Mouse (Mus musculus) heart, adult 2 months (tissue): ENCODE measurements at regions not wholly inside any gene's neighbourhood (a gene's known extent, or its start where the extent isn't known, plus 50 kb on each side); places are given as distances from the start of the nearest gene placed in this dataset.

Source experiments
- DNase-seq, 2 experiments: peaks; one replicate each; pipeline ENCODE4 v3.0.0; 2021
- H3K27ac ChIP-seq: fragments of 200-600 bp; 2 replicates; pipeline ENCODE4 v1.8.1; 2022
- H3K27me3 ChIP-seq: fragments of 200-500 bp; 2 replicates; pipeline ENCODE4 v1.6.1; 2012; ENCODE audit warnings: mild to moderate bottlenecking, low read length, inconsistent platforms, mixed read lengths; ENCODE audit not compliant: control insufficient read depth, insufficient read depth
- H3K36me3 ChIP-seq: fragments of 200-500 bp; 2 replicates; pipeline ENCODE4 v1.6.1; 2012; ENCODE audit warnings: low read length, inconsistent platforms; ENCODE audit not compliant: control insufficient read depth, insufficient read depth
- H3K4me1 ChIP-seq: fragments of 200-500 bp; 2 replicates; pipeline ENCODE4 v1.6.1; 2011; ENCODE audit warnings: low read length; ENCODE audit not compliant: control insufficient read depth, insufficient read depth
- H3K4me3 ChIP-seq: fragments of 200-600 bp; 2 replicates; pipeline ENCODE4 v1.8.1; 2022
- H3K79me2 ChIP-seq: fragments of 200-500 bp; replicated peaks from 2 replicates; pipeline ENCODE4 v1.6.1; 2012; ENCODE audit warnings: mild to moderate bottlenecking, inconsistent platforms, low read length, moderate library complexity, mixed read lengths; ENCODE audit not compliant: control insufficient read depth, insufficient read depth
- H3K9ac ChIP-seq: fragments of 200-500 bp; 2 replicates; pipeline ENCODE4 v1.6.1; 2012; ENCODE audit warnings: low read depth, mild to moderate bottlenecking, control low read depth, inconsistent platforms, low read length, mixed read lengths
- CTCF ChIP-seq: fragments of 200-600 bp; IDR thresholded peaks from 2 replicates; pipeline ENCODE4 v1.8.1; 2022; ENCODE audit warnings: antibody characterized with exemption, mild to moderate bottlenecking, moderate library complexity
- EP300 ChIP-seq: fragments of 200-500 bp; IDR thresholded peaks from 2 replicates; pipeline ENCODE4 v1.6.1; 2011; ENCODE audit warnings: low read depth, low read length, control low read depth; ENCODE audit not compliant: insufficient read depth
- POLR2A ChIP-seq: fragments of 200-500 bp; IDR thresholded peaks from 2 replicates; pipeline ENCODE4 v1.6.1; 2011; ENCODE audit warnings: mild to moderate bottlenecking, low read depth, low read length, control low read depth; ENCODE audit not compliant: insufficient read depth
- WGBS: fragments of 180-500 bp; shearing (Covaris S2); methylation state at CpG from one replicate; pipeline ENCODE4 v1.1.7; 2018; 5-methylcytosine and 5-hydroxymethylcytosine counted together
- intact Hi-C: fragments of 180-260 bp; cut with DNase I; formaldehyde crosslinking; loops from one replicate; pipeline ENCODE4 v1.15.1; 2025

- peak overlapping the region; percentile 13; the same call in 1 of the 2 replicates for H3K27ac ChIP-seq
- H3K79me2 ChIP-seq = no peaks in the 10 kb centered on the region
- no peaks in the 10 kb centered on the region for H3K36me3 ChIP-seq
- intact Hi-C loops = no loop called here
- no peak overlapping the region for H3K4me3 ChIP-seq
- TF ChIP-seq EP300 (no peak), CTCF (no peak), POLR2A (no peak)
- peak; percentile 44 to 49 for DNase-seq
- H3K27me3 ChIP-seq = no peaks in the 10 kb centered on the region
- WGBS = 34% methylated on average over 6 of the region's 6 CpGs
- H3K4me1 ChIP-seq = peaks cover 11% of the 10 kb centered on the region
- no peak overlapping the region for H3K9ac ChIP-seq
Observed at GRCm38 (mm10) chr17:47184148-47184547, 173.8 kb upstream of the Ubr2 start.

- WGBS = 34% methylated on average over 6 of the region's 6 CpGs
- Histone ChIP-seq H3K27ac (peak overlapping the region; percentile 61), H3K36me3 (no peaks in the 10 kb centered on the region), H3K27me3 (no peaks in the 10 kb centered on the region), H3K4me1 (peaks cover 11% of the 10 kb centered on the region), H3K79me2 (no peaks in the 10 kb centered on the region), H3K9ac (no peak overlapping the region), H3K4me3 (no peak overlapping the region)
- intact Hi-C loops = no loop called here
- peak; percentile 55 to 67 for DNase-seq
- TF ChIP-seq EP300 (peak; percentile 52; the same call in 1 of the 2 replicates), CTCF (peak; percentile 22; the same call in 1 of the 2 replicates), POLR2A (no peak)
Observed at GRCm38 (mm10) chr17:47182118-47182517, 171.8 kb upstream of the Ubr2 start.

GRCm38 (mm10) chr17:47179410-47179809, 169.1 kb upstream of the Ubr2 start:
- intact Hi-C loops = no loop called here
- H3K4me1 ChIP-seq = peaks cover 12% of the 10 kb centered on the region
- no peak for TF ChIP-seq EP300
- no peak for TF ChIP-seq CTCF
- TF ChIP-seq POLR2A = no peak

GRCm38 (mm10) chr17:47178705-47179104, 168.3 kb upstream of the Ubr2 start:
- Histone ChIP-seq H3K4me3 (no peak overlapping the region), H3K36me3 (no peaks in the 10 kb centered on the region), H3K4me1 (peaks cover 12% of the 10 kb centered on the region), H3K27me3 (no peaks in the 10 kb centered on the region), H3K9ac (no peak overlapping the region), H3K79me2 (no peaks in the 10 kb centered on the region), H3K27ac (no peak overlapping the region)
- no peak for DNase-seq
- TF ChIP-seq EP300 (no peak), POLR2A (no peak), CTCF (no peak)
- WGBS = 68% methylated on average over 5 of the region's 5 CpGs
- intact Hi-C loops = no loop called here

More at GRCm38 (mm10) chr17:47179410-47179809, 169.1 kb upstream of the Ubr2 start:
- no peak for DNase-seq
- H3K27me3 ChIP-seq = no peaks in the 10 kb centered on the region
- no peak overlapping the region for H3K27ac ChIP-seq
- H3K36me3 ChIP-seq = no peaks in the 10 kb centered on the region
- H3K79me2 ChIP-seq = no peaks in the 10 kb centered on the region
- 43% methylated on average over 5 of the region's 5 CpGs for WGBS
- no peak overlapping the region for H3K9ac ChIP-seq
- H3K4me3 ChIP-seq = no peak overlapping the region

GRCm38 (mm10) chr17:47177671-47178246, 167.4 kb upstream of the Ubr2 start:
- Histone ChIP-seq H3K4me1 (peaks cover 12% of the 10 kb centered on the region), H3K36me3 (no peaks in the 10 kb centered on the region), H3K9ac (no peak overlapping the region), H3K27ac (no peak overlapping the region), H3K79me2 (no peaks in the 10 kb centered on the region), H3K27me3 (no peaks in the 10 kb centered on the region), H3K4me3 (no peak overlapping the region)
- WGBS = 82% methylated on average over 8 of the region's 8 CpGs
- no peak for DNase-seq
- TF ChIP-seq POLR2A = no peak
- TF ChIP-seq CTCF = no peak
- no peak for TF ChIP-seq EP300
- intact Hi-C loops = loop anchor here (2.0 kb wide), 1 partner anchor 37 kb away; no protein-coding TSS in a partner anchor

- intact Hi-C loops = loop anchor here (2.0 kb wide), 1 partner anchor 36 kb away; no protein-coding TSS in a partner anchor
- no peak overlapping the region for H3K27ac ChIP-seq
- H3K79me2 ChIP-seq = no peaks in the 10 kb centered on the region
- no peak for DNase-seq
- H3K4me3 ChIP-seq = no peak overlapping the region
- no peaks in the 10 kb centered on the region for H3K36me3 ChIP-seq
- 46% methylated on average over 5 of the region's 5 CpGs for WGBS
- H3K4me1 ChIP-seq = peaks cover 5% of the 10 kb centered on the region
- no peak overlapping the region for H3K9ac ChIP-seq
- no peak for TF ChIP-seq CTCF
- H3K27me3 ChIP-seq = no peaks in the 10 kb centered on the region
Observed at GRCm38 (mm10) chr17:47176328-47176727, 166.0 kb upstream of the Ubr2 start.
